Mouse (Mus musculus): Measurements from ENCODE around the gene Gpr107. TPM values are rescaled to one million over a fixed set of nuclear protein-coding genes. Genes with fewer than 3 reads are reported as not detected.
A peak's percentile ranks its signal among the peaks of the same experiment; 100 is the strongest.

The Gpr107 gene
- total and polyA plus RNA-seq, 3 experiments: 16.4 to 18.3 TPM; not detected in 1

- no peak overlapping the region for H3K27ac ChIP-seq (ENCODE audit: control insufficient read depth, low read depth, low read length)
- no peaks in the 10 kb centered on the region for H3K9me3 ChIP-seq (replicated peaks; ENCODE audit: insufficient read depth, low read length)
- no peaks in the 10 kb centered on the region for H3K27me3 ChIP-seq (ENCODE audit: control insufficient read depth in 1 of 2, insufficient read depth in 2 of 2, low read length in 2 of 2)
- peaks cover 6 to 27% of the 10 kb centered on the region in 2 experiments for H3K4me1 ChIP-seq (ENCODE audit: control insufficient read depth in 1 of 2, insufficient read depth in 2 of 2, low read length in 2 of 2)
- DNase-seq (ENCODE audit: low read depth, low spot score): no peak
- H3K36me3 ChIP-seq (ENCODE audit: control insufficient read depth in 1 of 2, insufficient read depth in 2 of 2, low read length in 2 of 2): peaks cover 0 to 11% of the 10 kb centered on the region in 2 experiments; a peak in 2 of 4 replicates
- no peak overlapping the region for H3K4me3 ChIP-seq (ENCODE audit: control insufficient read depth in 1 of 2, insufficient read depth in 1 of 2, low read depth in 2 of 2, low read length in 2 of 2)
- TF ChIP-seq ZC3H11A (IDR thresholded peaks at IDR 0.05; ENCODE audit: low read depth, low read length): no peak
- no peak for TF ChIP-seq POLR2AphosphoS2 (IDR thresholded peaks at IDR 0.05; ENCODE audit: low read length)
- TF ChIP-seq NRF1 (IDR thresholded peaks at IDR 0.05; ENCODE audit: insufficient read depth, low read depth, low read length, poor library complexity, severe bottlenecking): no peak
- TF ChIP-seq EP300 (IDR thresholded peaks at IDR 0.05; ENCODE audit: low read depth in 1 of 2, low read length in 2 of 2): peak; percentile 24 to 39; a peak in 2 of 4 replicates
- no peak for TF ChIP-seq CTCF (IDR thresholded peaks at IDR 0.05 in 2 of 3, conservative IDR thresholded peaks at IDR 0.05 in 1 of 3; ENCODE audit: control insufficient read depth in 1 of 3, insufficient read depth in 1 of 3, low read depth in 2 of 3, low read length in 3 of 3, poor library complexity in 1 of 3, severe bottlenecking in 1 of 3)
- TF ChIP-seq MAX (IDR thresholded peaks at IDR 0.05; ENCODE audit: low read length): no peak
- TF ChIP-seq MEF2A (IDR thresholded peaks at IDR 0.05; ENCODE audit: extremely low read depth, insufficient replicate concordance, low read depth, low read length, poor library complexity, severe bottlenecking): no peak
- TF ChIP-seq TAL1 (IDR thresholded peaks at IDR 0.05; ENCODE audit: low read length): no peak
- no peak for TF ChIP-seq E2F4 (IDR thresholded peaks at IDR 0.05; ENCODE audit: borderline replicate concordance, low read depth, low read length)
- TF ChIP-seq NELFE (IDR thresholded peaks at IDR 0.05; ENCODE audit: low read depth, low read length): no peak
- no peak for TF ChIP-seq HCFC1 (IDR thresholded peaks at IDR 0.05; ENCODE audit: low read depth, low read length)
- TF ChIP-seq MYC (IDR thresholded peaks at IDR 0.05; ENCODE audit: low read depth, low read length): no peak
- TF ChIP-seq USF1 (IDR thresholded peaks at IDR 0.05; ENCODE audit: low read depth, low read length): no peak
- TF ChIP-seq TCF12 (IDR thresholded peaks at IDR 0.05; ENCODE audit: low read depth, low read length): 0 out of 2 replicates have a peak, but pooled peaks have one; percentile 20
- TF ChIP-seq ZKSCAN1 (IDR thresholded peaks at IDR 0.05; ENCODE audit: low read depth, low read length): no peak
- TF ChIP-seq GABPA (IDR thresholded peaks at IDR 0.05; ENCODE audit: low read depth, low read length): no peak
- TF ChIP-seq ELF1 (IDR thresholded peaks at IDR 0.05; ENCODE audit: low read depth, low read length): no peak
- H3K9ac ChIP-seq (ENCODE audit: control insufficient read depth, low read depth, low read length, poor library complexity, severe bottlenecking): no peak overlapping the region
- H3K79me2 ChIP-seq (ENCODE audit: control insufficient read depth, insufficient read depth, low read length, poor library complexity): no peaks in the 10 kb centered on the region; the same call in 1 of the 2 replicates
Observed at GRCm38 (mm10) chr2:31125156-31125555, 27.0 kb upstream of the Gpr107 start.

- Histone ChIP-seq H3K9ac (ENCODE audit: control insufficient read depth, low read depth, low read length, poor library complexity, severe bottlenecking) (no peak overlapping the region), H3K4me3 (ENCODE audit: control insufficient read depth in 1 of 2, insufficient read depth in 1 of 2, low read depth in 2 of 2, low read length in 2 of 2) (no peak overlapping the region), H3K27ac (ENCODE audit: control insufficient read depth, low read depth, low read length) (no peak overlapping the region), H3K4me1 (ENCODE audit: control insufficient read depth in 1 of 2, insufficient read depth in 2 of 2, low read length in 2 of 2) (peaks cover 13 to 36% of the 10 kb centered on the region in 2 experiments), H3K27me3 (ENCODE audit: control insufficient read depth in 1 of 2, insufficient read depth in 2 of 2, low read length in 2 of 2) (no peaks in the 10 kb centered on the region), H3K9me3 (replicated peaks; ENCODE audit: insufficient read depth, low read length) (no peaks in the 10 kb centered on the region), H3K79me2 (ENCODE audit: control insufficient read depth, insufficient read depth, low read length, poor library complexity) (no peaks in the 10 kb centered on the region; the same call in 1 of the 2 replicates), H3K36me3 (ENCODE audit: control insufficient read depth in 1 of 2, insufficient read depth in 2 of 2, low read length in 2 of 2) (peaks cover 0 to 18% of the 10 kb centered on the region in 2 experiments; a peak in 2 of 4 replicates)
- no peak for DNase-seq (ENCODE audit: low read depth, low spot score)
- no peak for TF ChIP-seq MYC (IDR thresholded peaks at IDR 0.05; ENCODE audit: low read depth, low read length)
- TF ChIP-seq UBTF (IDR thresholded peaks at IDR 0.05; ENCODE audit: borderline replicate concordance, insufficient read depth, low read depth, low read length): no peak
- TF ChIP-seq MAX (IDR thresholded peaks at IDR 0.05; ENCODE audit: low read length): no peak
- TF ChIP-seq NELFE (IDR thresholded peaks at IDR 0.05; ENCODE audit: low read depth, low read length): no peak
- no peak for TF ChIP-seq RAD21 (IDR thresholded peaks at IDR 0.05; ENCODE audit: low read depth, low read length)
- TF ChIP-seq POLR2A (IDR thresholded peaks at IDR 0.05; ENCODE audit: control insufficient read depth in 1 of 2, insufficient read depth in 1 of 2, low read depth in 1 of 2, low read length in 2 of 2, poor library complexity in 1 of 2): no peak
Observed at GRCm38 (mm10) chr2:31126048-31126447, 26.1 kb upstream of the Gpr107 start.
